Mouse (Mus musculus) CH12.LX (cell line): ENCODE results near the gene Aldh1b1. TPM values are rescaled to one million over a fixed set of nuclear protein-coding genes. Genes with fewer than 3 reads are reported as not detected.

Experiments used
- DNase-seq: peaks from one replicate; pipeline ENCODE4 v3.0.0-alpha.2; 2013; ENCODE audit errors: extremely low read depth
- H3K27ac ChIP-seq: 2 replicates; pipeline ENCODE4 v1.5.1; 2012; ENCODE audit warnings: low read depth, mild to moderate bottlenecking, control low read depth, moderate library complexity; ENCODE audit not compliant: insufficient read depth
- H3K27me3 ChIP-seq: replicated peaks from 2 replicates; pipeline ENCODE3; 2012; ENCODE audit warnings: inconsistent platforms
- H3K36me3 ChIP-seq, 2 experiments: replicated peaks in 1 of 2; 2 replicates each; pipeline versions ENCODE3 to v1.6.1; 2012; ENCODE audit warnings: inconsistent platforms in 1 of 2, low read length in 1 of 2, mild to moderate bottlenecking in 1 of 2, mixed read lengths in 1 of 2, moderate library complexity in 1 of 2; ENCODE audit not compliant: control insufficient read depth in 1 of 2, insufficient read depth in 1 of 2
- H3K4me1 ChIP-seq, 2 experiments: 2 replicates each; pipeline ENCODE4 v1.6.1; 2012; ENCODE audit warnings: inconsistent platforms in 1 of 2, moderate library complexity in 1 of 2; ENCODE audit not compliant: insufficient read depth in 2 of 2, control insufficient read depth in 1 of 2
- H3K4me2 ChIP-seq: 2 replicates; pipeline ENCODE4 v1.6.1; 2012; ENCODE audit warnings: low read depth, mild to moderate bottlenecking, control low read depth; ENCODE audit not compliant: poor library complexity, insufficient read depth, severe bottlenecking
- H3K4me3 ChIP-seq, 3 experiments: fragments of 150-350 bp in 1 of 3; sonication (generic) in 1 of 3; replicated peaks in 1 of 3; 2 replicates each; pipeline versions ENCODE3 to v1.5.1; 2011 to 2012; ENCODE audit warnings: low read depth in 2 of 3, low read length in 2 of 3, mild to moderate bottlenecking in 2 of 3, moderate library complexity in 2 of 3, control low read depth in 1 of 3, improper control_type of control experiment in 1 of 3, inconsistent platforms in 1 of 3, mixed read lengths in 1 of 3; ENCODE audit not compliant: poor library complexity in 1 of 3
- H3K79me2 ChIP-seq: replicated peaks from 2 replicates; pipeline ENCODE4 v1.6.1; 2012; ENCODE audit warnings: mild to moderate bottlenecking, moderate library complexity; ENCODE audit not compliant: control insufficient read depth, poor library complexity, insufficient read depth, severe bottlenecking; ENCODE audit errors: extremely low read depth
- H3K9ac ChIP-seq: 2 replicates; pipeline ENCODE4 v1.6.1; 2012; ENCODE audit warnings: low read depth, mild to moderate bottlenecking, control low read depth, moderate library complexity; ENCODE audit not compliant: insufficient read depth
- H3K9me3 ChIP-seq: replicated peaks from 2 replicates; pipeline ENCODE3; 2012; ENCODE audit warnings: low read length, inconsistent platforms, mixed read lengths
- BHLHE40 ChIP-seq: IDR thresholded peaks from 2 replicates; pipeline ENCODE4 v1.6.1; 2011; ENCODE audit warnings: mild to moderate bottlenecking, low read depth, low read length, improper control_type of control experiment
- CHD1 ChIP-seq: IDR thresholded peaks from 2 replicates; pipeline ENCODE4 v1.6.1; 2012; ENCODE audit warnings: low read depth, low read length, improper control_type of control experiment, inconsistent platforms
- CTCF ChIP-seq, 2 experiments: IDR thresholded peaks in 1 of 2; conservative IDR thresholded peaks in 1 of 2; 2 replicates each; pipeline ENCODE4 v1.5.1; 2011 to 2012; ENCODE audit warnings: low read depth in 2 of 2, low read length in 2 of 2, improper control_type of control experiment in 1 of 2, inconsistent platforms in 1 of 2, mild to moderate bottlenecking in 1 of 2, moderate library complexity in 1 of 2
- E2F4 ChIP-seq: IDR thresholded peaks from 2 replicates; pipeline ENCODE4 v1.6.1; 2011; ENCODE audit warnings: low read depth, low read length, improper control_type of control experiment; ENCODE audit not compliant: insufficient replicate concordance
- ELF1 ChIP-seq: IDR thresholded peaks from 2 replicates; pipeline ENCODE4 v1.6.1; 2014; ENCODE audit warnings: low read depth, mild to moderate bottlenecking, inconsistent platforms, low read length, improper control_type of control experiment
- EP300 ChIP-seq: IDR thresholded peaks from 2 replicates; pipeline ENCODE4 v1.6.1; 2011; ENCODE audit warnings: low read length, improper control_type of control experiment
- ETS1 ChIP-seq: conservative IDR thresholded peaks from 2 replicates; pipeline ENCODE4 v1.6.1; 2012; ENCODE audit warnings: low read depth, mild to moderate bottlenecking, inconsistent platforms, low read length, improper control_type of control experiment, moderate library complexity
- JUN ChIP-seq: IDR thresholded peaks from 2 replicates; pipeline ENCODE4 v1.6.1; 2011; ENCODE audit warnings: low read depth, mild to moderate bottlenecking, low read length, improper control_type of control experiment, moderate library complexity; ENCODE audit not compliant: insufficient read depth
- JUND ChIP-seq: conservative IDR thresholded peaks from 2 replicates; pipeline ENCODE4 v1.6.1; 2011; ENCODE audit warnings: low read depth, low read length, improper control_type of control experiment
- MYC ChIP-seq: IDR thresholded peaks from 2 replicates; pipeline ENCODE4 v1.6.1; 2011; ENCODE audit warnings: low read depth, mild to moderate bottlenecking, improper control_type of control experiment, low read length
- NRF1 ChIP-seq: IDR thresholded peaks from 2 replicates; pipeline ENCODE4 v1.6.1; 2014; ENCODE audit warnings: low read depth, mild to moderate bottlenecking, inconsistent platforms, low read length, improper control_type of control experiment, moderate library complexity
- POLR2AphosphoS2 ChIP-seq: IDR thresholded peaks from 2 replicates; pipeline ENCODE4 v1.6.1; 2011; ENCODE audit warnings: low read depth, low read length, improper control_type of control experiment
- RAD21 ChIP-seq: IDR thresholded peaks from 2 replicates; pipeline ENCODE4 v1.6.1; 2011; ENCODE audit warnings: low read depth, mild to moderate bottlenecking, low read length, improper control_type of control experiment, moderate library complexity
- SIN3A ChIP-seq: IDR thresholded peaks from 2 replicates; pipeline ENCODE4 v1.6.1; 2012; ENCODE audit warnings: low read length, improper control_type of control experiment, inconsistent platforms
- TCF12 ChIP-seq: IDR thresholded peaks from 2 replicates; pipeline ENCODE4 v1.6.1; 2014; ENCODE audit warnings: low read depth, mild to moderate bottlenecking, inconsistent platforms, low read length, improper control_type of control experiment
- USF2 ChIP-seq: conservative IDR thresholded peaks from 2 replicates; pipeline ENCODE4 v1.6.1; 2011; ENCODE audit warnings: low read depth, low read length, improper control_type of control experiment
- ZKSCAN1 ChIP-seq: IDR thresholded peaks from 2 replicates; pipeline ENCODE4 v1.6.1; 2012; ENCODE audit warnings: low read depth, inconsistent platforms, low read length, improper control_type of control experiment, borderline replicate concordance
- ZNF384 ChIP-seq: IDR thresholded peaks from 2 replicates; pipeline ENCODE4 v1.6.1; 2012; ENCODE audit warnings: low read depth, low read length, improper control_type of control experiment, inconsistent platforms
- dilution Hi-C: fragments of 300-500 bp; cut with MboI; formaldehyde crosslinking; loops from 2 replicates; pipeline ENCODE4 v1.14.3; 2020; ENCODE audit warnings: low sequenced_read_pairs; ENCODE audit not compliant: extremely low pct_unique_long_range_greater_than_20kb, extremely low pct_ligation_motif_present
- in situ Hi-C: fragments of 300-500 bp; cut with MboI; formaldehyde crosslinking; loops from 3 replicates; pipeline ENCODE4 v1.14.3; 2019; ENCODE audit warnings: low sequenced_read_pairs, low pct_ligation_motif_present, low pct_unique_long_range_greater_than_20kb, mixed read lengths
- polyA plus RNA-seq: library from polyadenylated mRNA; unstranded; fragments of >175 nt; gene quantifications from 2 replicates; pipeline ENCODE4 v1.2.1, GENCODE M21; 2012; ENCODE audit warnings: low read depth; ENCODE audit not compliant: insufficient read length
- total RNA-seq, 2 experiments: library from RNA; depleted of rRNA; stranded (reverse); fragments of 300-350 nt in 1 of 2; fragments of >200 nt in 1 of 2; gene quantifications; 2 replicates each; pipeline ENCODE4 v1.2.3; 2012 to 2014

Aldh1b1 gene
- total and polyA plus RNA-seq, 3 experiments, result 4.9 to 8.3 (median 6.4) TPM

- H3K27ac ChIP-seq, result no peak overlapping the region
- H3K4me2 ChIP-seq, result no peak overlapping the region
- peak; percentile 14 for DNase-seq
- in situ Hi-C loops, result no loop called here
- dilution Hi-C loops, result no loop called here
- H3K79me2 ChIP-seq, result no peaks in the 10 kb centered on the region
- no peak overlapping the region for H3K9ac ChIP-seq
- H3K36me3 ChIP-seq, result no peaks in the 10 kb centered on the region
- H3K9me3 ChIP-seq, result no peaks in the 10 kb centered on the region
- no peak overlapping the region for H3K4me3 ChIP-seq
- H3K27me3 ChIP-seq, result no peaks in the 10 kb centered on the region
- TF ChIP-seq CHD1 (no peak), EP300 (no peak), RAD21 (peak; percentile 30), SIN3A (no peak), CTCF (conservative IDR thresholded peaks at IDR 0.05 in 1 of 2, IDR thresholded peaks at IDR 0.05 in 1 of 2; ENCODE audit: low read depth in 2 of 2, low read length in 2 of 2) (peak in 1 of 2 experiments; percentile 53; a peak in 2 of 4 replicates), POLR2AphosphoS2 (no peak), ELF1 (no peak), ETS1 (no peak), E2F4 (no peak), NRF1 (no peak), JUN (no peak), TCF12 (no peak)
- H3K4me1 ChIP-seq, result peaks cover 0 to 21% of the 10 kb centered on the region in 2 experiments; a peak in 2 of 4 replicates
Observed at GRCm38 (mm10) chr4:45815542-45815941, 16.7 kb downstream of the Aldh1b1 start.

DNA sequence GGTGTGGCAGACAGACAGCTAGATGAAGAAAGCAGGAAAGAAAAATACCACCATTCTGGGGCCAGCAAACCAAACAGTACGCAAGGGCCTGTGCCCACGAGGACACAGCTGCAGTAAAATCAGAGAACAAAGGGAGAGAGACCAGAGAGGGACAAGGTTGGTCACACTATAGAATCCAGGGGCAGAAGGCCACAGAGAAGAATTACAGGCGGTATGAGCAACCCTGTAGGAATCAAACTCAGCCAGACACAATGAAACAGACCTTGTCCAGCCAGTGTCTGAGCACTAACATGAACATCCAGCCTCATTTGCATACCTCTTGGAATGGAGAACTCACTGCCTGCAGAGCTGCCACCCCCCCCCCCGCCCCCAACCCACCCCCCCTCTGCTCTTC lies 20.0 kb downstream of the Aldh1b1 start:
- dilution Hi-C loops, result no loop called here
- H3K4me1 ChIP-seq, result peaks cover 0 to 23% of the 10 kb centered on the region in 2 experiments; a peak in 2 of 4 replicates
- H3K4me3 ChIP-seq, result no peak overlapping the region

More for the DNA sequence above, 20.0 kb downstream of the Aldh1b1 start:
- Histone ChIP-seq H3K4me2 (no peak overlapping the region), H3K36me3 (no peaks in the 10 kb centered on the region), H3K79me2 (no peaks in the 10 kb centered on the region), H3K9ac (no peak overlapping the region), H3K9me3 (no peaks in the 10 kb centered on the region), H3K27ac (no peak overlapping the region), H3K27me3 (no peaks in the 10 kb centered on the region)
- DNase-seq, result peak; percentile 24
- TF ChIP-seq MYC, result no peak
- TF ChIP-seq RAD21, result no peak
- no peak for TF ChIP-seq SIN3A
- TF ChIP-seq ZNF384, result no peak
- TF ChIP-seq ZKSCAN1, result no peak
- TF ChIP-seq JUND, result no peak
- TF ChIP-seq BHLHE40, result no peak
- no peak for TF ChIP-seq USF2
- in situ Hi-C loops, result no loop called here
